Mouse (Mus musculus): ENCODE data around the gene Neurog2. TPM values are rescaled to one million over a fixed set of nuclear protein-coding genes. Genes with fewer than 3 reads are reported as not detected.

Neurog2 gene
- polyA plus RNA-seq, 2 experiments = 0.80 TPM; not detected in 1

DNA sequence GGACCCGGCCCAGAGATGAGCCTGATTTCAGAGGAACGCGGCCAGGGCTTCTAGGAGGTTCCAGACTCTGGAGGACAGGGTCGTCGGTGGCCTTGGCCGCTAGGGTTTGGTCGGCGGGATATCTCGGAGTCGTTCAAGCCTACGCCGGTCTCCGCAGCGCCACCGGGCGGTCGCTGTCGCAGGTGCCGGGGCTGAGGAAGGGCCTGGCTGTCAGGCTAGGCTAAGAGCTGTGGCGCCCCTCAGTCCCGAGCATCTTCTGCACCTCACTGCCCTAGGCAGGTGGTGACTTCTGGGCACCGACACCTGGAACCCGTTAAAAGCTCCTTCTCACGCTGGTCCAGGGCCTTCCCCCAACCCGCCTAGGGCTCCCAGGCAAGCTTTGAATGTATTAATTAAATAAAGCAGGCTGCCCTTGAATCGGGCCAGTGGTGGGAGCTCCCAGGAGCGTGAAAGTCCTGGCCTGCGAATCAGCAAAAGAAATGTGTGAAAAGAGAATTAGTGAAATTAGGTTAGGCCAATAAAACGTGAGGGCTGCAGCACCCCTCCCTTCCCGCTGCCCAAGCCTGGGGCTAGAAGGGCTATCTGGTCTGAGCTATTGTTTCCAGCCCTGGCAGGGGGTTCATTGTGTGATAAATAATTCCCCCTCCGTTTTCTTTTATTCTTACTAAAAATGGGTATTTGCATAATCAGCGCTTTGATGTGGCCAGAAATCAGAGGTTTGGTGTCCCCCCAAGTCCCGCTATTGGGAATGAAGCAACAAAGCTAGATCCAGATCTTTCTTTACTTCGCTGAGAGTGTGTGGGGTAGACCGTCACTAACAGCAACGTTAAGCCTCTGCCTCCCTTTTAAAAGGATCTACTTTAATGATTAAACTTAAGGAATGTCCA, 7.2 kb downstream of the Neurog2 start:
- WGBS = 1% methylated on average over 36 of the region's 36 CpGs
- TF ChIP-seq POLR2A (IDR thresholded peaks at IDR 0.05; ENCODE audit: borderline replicate concordance, extremely low read depth, insufficient read depth, insufficient read length) = no peak
- Histone ChIP-seq H3K9ac (ENCODE audit: low read depth, low read length, severe bottlenecking) (no peak overlapping the region), H3K9me3 (ENCODE audit: control insufficient read depth, low read length) (no peaks in the 10 kb centered on the region), H3K27ac (replicated peaks; ENCODE audit: low read depth, low read length) (no peak overlapping the region), H3K36me3 (ENCODE audit: control insufficient read depth, insufficient read depth, low read length) (no peaks in the 10 kb centered on the region), H3K4me3 (replicated peaks; ENCODE audit: low read length) (no peak overlapping the region), H3K4me1 (ENCODE audit: control insufficient read depth, insufficient read depth, low read length) (peaks cover 9% of the 10 kb centered on the region; the same call in 1 of the 2 replicates), H3K27me3 (ENCODE audit: control insufficient read depth, insufficient read depth, low read length) (peaks cover 94% of the 10 kb centered on the region), H3K4me2 (replicated peaks; ENCODE audit: low read depth, low read length, severe bottlenecking) (no peak overlapping the region)
- ATAC-seq (ENCODE audit: low FRiP score, low read depth) = peak; percentile 42; the same call in 1 of the 2 replicates
- DNase-seq (ENCODE audit: low spot score) = no peak

DNA sequence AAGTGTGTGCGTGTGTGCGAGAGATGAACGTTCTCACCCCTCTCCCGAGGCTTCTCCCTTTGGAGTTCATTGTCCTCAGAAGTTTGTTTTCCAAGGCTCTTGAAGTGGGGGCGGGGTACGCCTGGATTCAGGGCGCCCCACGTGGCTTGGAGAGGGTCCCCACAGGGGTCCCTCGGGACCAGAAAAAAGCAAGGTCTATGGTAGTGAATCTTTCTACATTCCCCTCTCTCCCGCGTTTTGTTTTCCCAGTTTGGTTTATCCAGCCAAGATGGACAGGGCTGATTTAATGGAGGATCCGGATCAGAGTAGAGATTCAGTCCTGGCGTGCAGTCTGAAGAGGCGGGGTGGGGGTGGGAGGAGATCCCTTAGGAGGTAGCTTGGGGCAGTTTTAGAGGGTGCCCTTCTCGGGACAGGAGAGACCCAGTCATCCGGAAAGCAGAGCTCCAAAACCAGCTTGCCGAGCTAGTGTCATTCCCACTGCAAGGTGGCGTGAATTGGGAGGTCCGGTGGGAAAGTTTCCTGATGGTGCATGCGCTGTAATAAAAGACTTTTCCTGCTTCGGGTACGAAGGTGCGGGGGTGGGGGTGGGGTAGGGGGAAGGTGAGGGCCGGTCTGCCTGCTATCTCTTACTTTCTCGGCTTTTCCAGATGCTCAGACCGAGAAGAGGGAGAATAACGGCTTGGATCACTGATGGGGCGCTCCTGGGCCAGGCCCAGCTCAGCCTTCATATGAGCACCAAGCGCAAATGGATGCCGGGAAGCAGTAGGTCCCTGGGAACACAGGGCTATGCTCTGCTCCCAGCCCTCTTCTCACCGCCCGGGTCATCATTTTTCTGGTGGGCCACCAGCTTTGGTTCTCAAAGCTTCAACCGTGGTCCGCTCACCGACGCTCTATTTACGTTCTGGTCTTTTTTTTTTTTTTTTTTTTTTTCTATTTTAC, 8.1 kb downstream of the Neurog2 start:
- ATAC-seq (ENCODE audit: low FRiP score, low read depth) (no peak), DNase-seq (ENCODE audit: low spot score) (no peak)
- Histone ChIP-seq H3K9ac (ENCODE audit: low read depth, low read length, severe bottlenecking) (no peak overlapping the region), H3K36me3 (ENCODE audit: control insufficient read depth, insufficient read depth, low read length) (no peaks in the 10 kb centered on the region), H3K27ac (replicated peaks; ENCODE audit: low read depth, low read length) (no peak overlapping the region), H3K9me3 (ENCODE audit: control insufficient read depth, low read length) (no peaks in the 10 kb centered on the region), H3K4me2 (replicated peaks; ENCODE audit: low read depth, low read length, severe bottlenecking) (0 out of 2 replicates have a peak overlapping the region, but pooled peaks have one; percentile 21), H3K4me3 (replicated peaks; ENCODE audit: low read length) (no peak overlapping the region), H3K4me1 (ENCODE audit: control insufficient read depth, insufficient read depth, low read length) (peaks cover 9% of the 10 kb centered on the region; the same call in 1 of the 2 replicates), H3K27me3 (ENCODE audit: control insufficient read depth, insufficient read depth, low read length) (peaks cover 94% of the 10 kb centered on the region)
- 3% methylated on average over 37 of the region's 37 CpGs for WGBS
- TF ChIP-seq POLR2A (IDR thresholded peaks at IDR 0.05; ENCODE audit: borderline replicate concordance, extremely low read depth, insufficient read depth, insufficient read length) = no peak

DNA sequence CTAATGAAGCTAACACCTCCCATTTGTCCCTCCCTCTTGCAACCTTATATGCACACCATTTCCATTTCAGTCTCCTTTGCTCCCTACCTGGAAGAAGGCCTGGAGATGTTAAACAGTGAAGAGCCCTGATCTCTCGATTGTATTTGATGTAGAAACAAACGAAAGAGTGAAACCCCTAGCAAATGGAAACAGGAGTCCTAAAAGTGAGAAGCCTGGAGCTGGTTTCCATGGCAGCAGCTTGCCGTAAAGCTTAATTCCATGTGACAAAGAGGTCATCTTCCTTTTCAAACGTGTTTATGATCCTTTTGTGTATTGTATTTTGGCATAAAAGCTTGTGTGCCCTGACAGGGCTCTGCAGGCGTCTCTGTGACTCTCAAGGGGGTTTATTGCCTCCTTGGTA, 9.3 kb downstream of the Neurog2 start:
- DNase-seq (ENCODE audit: low spot score) (no peak), ATAC-seq (ENCODE audit: low FRiP score, low read depth) (no peak)
- Histone ChIP-seq H3K4me3 (replicated peaks; ENCODE audit: low read length) (no peak overlapping the region), H3K4me1 (ENCODE audit: control insufficient read depth, insufficient read depth, low read length) (peaks cover 9% of the 10 kb centered on the region; the same call in 1 of the 2 replicates), H3K27ac (replicated peaks; ENCODE audit: low read depth, low read length) (no peak overlapping the region), H3K36me3 (ENCODE audit: control insufficient read depth, insufficient read depth, low read length) (no peaks in the 10 kb centered on the region), H3K4me2 (replicated peaks; ENCODE audit: low read depth, low read length, severe bottlenecking) (no peak overlapping the region), H3K9ac (ENCODE audit: low read depth, low read length, severe bottlenecking) (no peak overlapping the region), H3K27me3 (ENCODE audit: control insufficient read depth, insufficient read depth, low read length) (peaks cover 94% of the 10 kb centered on the region), H3K9me3 (ENCODE audit: control insufficient read depth, low read length) (no peaks in the 10 kb centered on the region)
- TF ChIP-seq POLR2A (IDR thresholded peaks at IDR 0.05; ENCODE audit: borderline replicate concordance, extremely low read depth, insufficient read depth, insufficient read length) = no peak
- WGBS = 5% methylated on average over 5 of the region's 5 CpGs

DNA sequence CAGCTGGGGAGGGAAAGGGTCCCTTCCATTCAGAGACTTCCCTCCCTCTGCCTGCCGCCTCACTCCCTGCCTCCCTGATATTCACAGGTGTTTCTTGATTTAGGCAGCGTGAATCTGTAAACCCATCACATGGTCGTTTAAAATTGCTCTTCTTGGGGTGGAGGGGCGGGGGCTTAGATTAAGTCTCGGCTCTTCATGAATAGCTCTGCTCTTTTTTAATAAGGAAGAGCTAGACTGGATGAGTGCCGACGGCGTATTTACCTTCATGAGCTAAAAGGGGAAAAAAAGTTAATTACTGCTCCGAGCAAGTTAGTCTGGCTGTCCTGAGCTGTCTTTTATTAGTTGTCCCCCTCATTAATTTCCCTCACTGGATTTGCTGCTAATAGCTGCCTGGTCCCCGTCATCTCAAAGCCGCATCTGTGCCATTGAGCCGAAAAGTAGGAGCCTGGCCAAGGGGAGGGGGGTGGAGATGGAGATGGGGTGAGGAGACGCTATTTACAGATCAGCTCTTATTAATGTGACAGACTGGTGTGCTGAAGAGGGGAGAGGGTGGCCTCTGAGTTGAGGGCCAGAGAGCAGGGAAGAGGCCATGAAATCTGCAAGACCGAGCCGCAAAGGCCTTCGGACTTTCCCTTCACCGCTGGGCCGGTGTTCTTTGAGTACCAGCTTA, 13.4 kb downstream of the Neurog2 start:
- H3K27ac ChIP-seq (replicated peaks; ENCODE audit: low read depth, low read length) = no peak overlapping the region
- no peaks in the 10 kb centered on the region for H3K36me3 ChIP-seq (ENCODE audit: control insufficient read depth, insufficient read depth, low read length)
- ATAC-seq (ENCODE audit: low FRiP score, low read depth) (no peak), DNase-seq (ENCODE audit: low spot score) (no peak)
- no peaks in the 10 kb centered on the region for H3K4me1 ChIP-seq (ENCODE audit: control insufficient read depth, insufficient read depth, low read length)
- 26% methylated on average over 18 of the region's 18 CpGs for WGBS
- H3K4me2 ChIP-seq (replicated peaks; ENCODE audit: low read depth, low read length, severe bottlenecking) = no peak overlapping the region
- no peak overlapping the region for H3K4me3 ChIP-seq (replicated peaks; ENCODE audit: low read length)
- no peaks in the 10 kb centered on the region for H3K9me3 ChIP-seq (ENCODE audit: control insufficient read depth, low read length)
- H3K9ac ChIP-seq (ENCODE audit: low read depth, low read length, severe bottlenecking) = no peak overlapping the region
- H3K27me3 ChIP-seq (ENCODE audit: control insufficient read depth, insufficient read depth, low read length) = peaks cover 56% of the 10 kb centered on the region
- TF ChIP-seq POLR2A (IDR thresholded peaks at IDR 0.05; ENCODE audit: borderline replicate concordance, extremely low read depth, insufficient read depth, insufficient read length) = no peak
